Mouse (Mus musculus): Measurements from ENCODE around the gene Igfbp3.
"Not testable (repeated sequence)": the region's sequence is repeated elsewhere in the genome, so short reads cannot be mapped to it uniquely, and the experiment has no call there.

Gene Igfbp3

GRCm38 (mm10) chr11:7213501-7214341, at the start of gene Igfbp3:
Igfbp3 (minus strand) TSS chr11:7213923.
- peak; percentile 51 to 75 for DNase-seq (ENCODE audit: low spot score in 2 of 2)

- no peak for DNase-seq (ENCODE audit: low spot score in 2 of 2)
Observed at GRCm38 (mm10) chr11:7250870-7251269, 37.1 kb upstream of the Igfbp3 start.

DNA sequence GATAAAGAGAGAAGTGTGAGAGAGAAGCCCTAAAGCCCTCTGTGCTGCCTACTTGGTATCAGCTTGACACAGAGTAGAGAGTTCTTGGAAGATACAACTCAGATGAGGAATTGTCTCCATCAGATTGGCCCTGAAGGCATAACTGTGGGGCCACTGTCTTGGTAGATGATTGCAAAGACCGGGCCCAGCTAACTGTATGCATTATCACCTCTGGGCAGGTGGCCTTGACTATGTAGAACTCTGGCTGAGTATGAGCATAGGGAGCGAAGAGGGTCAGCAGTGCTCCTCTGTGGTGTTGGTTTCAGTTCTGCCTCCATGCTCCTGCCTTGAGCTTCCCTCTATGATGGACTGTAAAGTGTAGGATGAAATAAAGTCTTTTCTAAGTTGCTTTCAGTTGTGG, 36.7 kb upstream of the Igfbp3 start:
- no peak for DNase-seq (ENCODE audit: low spot score in 2 of 2)

DNA sequence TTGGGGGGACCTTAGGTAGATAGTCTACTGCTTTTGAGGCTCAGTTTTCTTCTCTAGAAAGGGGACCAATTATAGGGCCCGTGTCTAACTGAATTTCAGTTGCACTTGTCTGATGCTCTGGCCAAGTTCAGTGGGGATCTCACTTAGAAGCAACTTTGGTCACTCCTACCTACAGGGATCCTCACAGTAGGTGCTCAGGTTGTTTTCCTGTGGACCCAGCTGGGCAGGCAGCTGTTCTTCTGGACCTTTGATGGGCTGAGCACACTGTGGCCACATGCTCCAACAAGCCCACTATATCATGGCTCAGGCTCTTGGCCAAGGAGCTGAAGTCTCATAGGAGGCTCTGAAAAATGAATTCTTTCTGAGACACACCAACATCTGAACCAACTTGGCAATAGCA, 31.1 kb upstream of the Igfbp3 start:
- DNase-seq (ENCODE audit: low spot score in 2 of 2), result no peak

GRCm38 (mm10) chr11:7239041-7239740, 25.5 kb upstream of the Igfbp3 start:
- no peak for DNase-seq (ENCODE audit: low spot score in 2 of 2)

- DNase-seq (ENCODE audit: low spot score in 2 of 2), result no peak
Observed at GRCm38 (mm10) chr11:7238546-7238945, 24.8 kb upstream of the Igfbp3 start.

DNA sequence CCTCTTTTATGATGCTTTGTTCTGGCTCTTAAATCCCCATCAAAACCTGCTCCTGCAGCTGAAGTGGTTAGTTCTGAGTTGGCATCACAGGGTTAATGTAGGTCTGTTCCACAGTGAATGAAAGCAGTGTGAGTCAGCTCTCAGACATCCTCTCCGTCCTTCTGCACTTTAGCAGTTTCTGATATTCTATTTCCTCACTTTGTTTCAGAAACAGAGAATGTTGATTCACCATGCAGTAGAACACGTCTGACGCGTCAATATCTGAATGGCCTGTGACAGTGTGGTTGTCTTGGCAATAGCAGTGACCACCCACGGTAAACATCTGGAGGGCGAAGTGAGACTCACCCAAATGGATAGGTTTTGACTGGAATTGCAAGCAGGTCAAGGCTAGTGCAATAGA, 24.0 kb upstream of the Igfbp3 start:
- DNase-seq (ENCODE audit: low spot score in 2 of 2), result no peak

DNA sequence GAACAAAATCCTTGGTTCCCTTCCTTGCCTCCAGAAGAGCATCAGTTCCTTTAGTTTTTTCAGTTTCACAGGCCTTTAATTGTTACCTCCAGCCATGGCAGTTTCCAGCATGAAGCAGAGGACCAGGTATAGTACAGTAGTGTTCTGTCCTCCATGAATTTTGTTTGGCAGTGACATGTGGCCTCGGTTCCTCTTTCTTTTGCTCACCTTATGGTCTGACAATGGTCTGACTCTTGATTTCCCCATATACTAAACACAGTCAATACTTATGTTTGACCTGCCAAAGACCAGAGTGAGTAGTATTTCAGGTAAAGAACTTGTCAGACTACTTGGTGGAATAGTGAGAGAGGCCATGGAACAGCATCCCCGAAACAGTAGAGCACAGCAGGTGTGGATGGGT, 23.0 kb upstream of the Igfbp3 start:
- no peak for DNase-seq (ENCODE audit: low spot score in 2 of 2)

DNA sequence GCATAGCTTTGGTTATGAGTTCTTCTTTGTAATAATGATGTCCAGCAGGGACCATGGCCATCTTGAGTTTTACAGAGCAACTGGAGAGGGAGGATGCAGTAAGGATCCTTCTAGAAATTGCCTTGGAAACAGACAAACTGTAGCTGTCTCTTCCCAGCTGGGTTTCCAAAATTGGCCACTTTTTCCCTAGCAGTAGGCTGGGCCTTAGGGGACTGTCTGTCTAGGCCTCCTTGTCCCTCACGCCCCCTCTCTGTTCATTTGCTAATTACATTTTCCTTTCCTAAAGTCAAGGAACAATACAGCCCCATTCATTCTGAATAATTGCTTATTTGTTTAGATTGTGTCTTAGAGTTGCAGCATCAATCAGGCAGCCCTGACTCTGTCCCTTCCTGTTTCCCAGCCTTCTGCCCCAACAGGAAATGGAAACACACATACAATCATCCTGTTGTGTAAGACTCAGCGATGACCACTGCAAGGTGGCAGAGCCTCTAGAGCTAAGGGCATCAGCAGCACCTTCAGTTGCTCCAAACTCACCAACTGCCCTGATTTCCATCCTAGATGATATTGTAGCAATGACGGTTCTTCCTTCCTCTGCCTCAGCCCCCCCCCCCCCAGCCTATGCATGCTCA, 21.4 kb upstream of the Igfbp3 start:
- no peak for DNase-seq (ENCODE audit: low spot score in 2 of 2)

- no peak for DNase-seq (ENCODE audit: low spot score in 2 of 2)
Observed at GRCm38 (mm10) chr11:7234436-7234835, 20.7 kb upstream of the Igfbp3 start.

DNA sequence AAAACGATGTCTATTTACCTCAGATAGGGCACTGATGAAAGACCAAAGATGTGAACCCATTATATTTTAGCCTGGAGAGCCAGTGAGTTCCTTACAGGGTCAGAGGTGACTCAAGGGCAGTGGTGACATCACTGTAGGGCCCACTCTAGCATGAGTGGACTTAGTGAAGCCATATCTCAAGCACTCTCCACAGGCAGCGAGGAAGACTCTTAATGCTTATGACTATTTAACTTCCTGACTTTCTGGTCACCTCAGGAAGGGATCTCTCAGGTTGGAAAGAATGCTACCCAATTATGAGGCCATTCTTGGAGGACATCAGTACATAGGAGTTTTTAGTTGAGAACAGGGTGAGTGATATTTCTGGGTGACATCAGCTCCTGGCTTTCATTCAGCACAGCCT, 19.6 kb upstream of the Igfbp3 start:
- no peak for DNase-seq (ENCODE audit: low spot score in 2 of 2)

- DNase-seq (ENCODE audit: low spot score in 2 of 2), result no peak
Observed at GRCm38 (mm10) chr11:7231958-7232357, 18.2 kb upstream of the Igfbp3 start.

DNA sequence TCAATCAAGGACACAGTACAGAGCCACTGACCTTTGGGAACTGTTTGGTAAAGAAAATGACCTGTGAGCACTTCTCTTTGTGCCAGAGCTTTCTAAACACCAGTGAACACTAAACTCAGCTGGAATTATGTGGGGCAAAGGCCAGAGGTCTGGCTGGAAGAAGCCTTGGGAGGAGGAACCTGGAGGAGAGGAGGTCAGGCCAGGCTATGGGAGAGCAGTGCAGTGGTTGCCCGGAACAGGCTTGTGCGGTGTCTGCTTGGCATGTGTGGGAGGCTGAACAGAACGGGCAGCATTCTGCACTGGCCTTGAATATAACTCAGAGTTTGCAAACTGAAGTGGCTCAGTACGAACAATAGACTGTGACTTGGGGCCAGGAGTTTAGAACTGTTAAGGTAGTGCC, 16.3 kb upstream of the Igfbp3 start:
- no peak for DNase-seq (ENCODE audit: low spot score in 2 of 2)

DNA sequence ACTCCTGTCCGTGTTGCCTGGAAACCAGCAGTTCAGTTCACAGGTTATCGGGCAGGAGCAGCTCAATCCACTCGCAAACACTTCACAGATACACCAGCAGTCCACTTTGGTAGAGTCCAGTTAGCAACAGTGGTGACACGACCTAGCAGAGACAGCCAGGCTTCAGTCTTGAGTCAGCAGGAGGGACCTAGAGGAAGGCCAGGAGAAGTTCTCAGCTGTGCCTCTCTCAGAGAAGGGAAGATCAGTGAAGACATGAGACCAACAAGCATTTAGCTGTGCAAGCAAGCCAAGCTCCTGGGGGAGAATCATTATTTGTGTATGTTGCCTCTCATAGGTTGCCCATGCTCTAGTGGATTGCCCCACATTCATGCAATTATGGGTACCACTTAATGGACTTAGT, 14.4 kb upstream of the Igfbp3 start:
- no peak for DNase-seq (ENCODE audit: low spot score in 2 of 2)

GRCm38 (mm10) chr11:7226810-7227550, 13.3 kb upstream of the Igfbp3 start:
- no peak for DNase-seq (ENCODE audit: low spot score in 2 of 2)

GRCm38 (mm10) chr11:7226200-7226599, 12.5 kb upstream of the Igfbp3 start:
- DNase-seq (ENCODE audit: low spot score in 2 of 2), result peak in 1 of 2 experiments; percentile 18

DNA sequence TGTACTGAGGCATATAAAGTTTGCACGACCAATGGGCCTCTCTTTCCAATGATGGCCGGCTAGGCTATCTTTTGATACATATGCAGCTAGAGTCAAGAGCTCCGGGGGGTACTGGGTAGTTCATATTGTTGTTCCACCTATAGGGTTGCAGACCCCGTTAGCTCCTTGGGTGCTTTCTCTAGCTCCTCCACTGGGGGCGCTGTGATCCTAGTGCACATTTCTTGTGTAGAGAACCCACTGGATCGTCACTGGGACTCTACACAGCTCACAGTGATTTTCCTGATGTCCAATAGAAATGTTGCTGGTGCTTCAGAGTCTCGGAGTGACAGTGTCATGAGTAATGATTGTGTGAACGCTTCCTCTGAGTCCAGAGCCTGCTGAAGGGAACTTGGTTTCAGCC, 8.1 kb upstream of the Igfbp3 start:
- DNase-seq (ENCODE audit: low spot score in 2 of 2), result not testable (repeated sequence)

GRCm38 (mm10) chr11:7215703-7216102, 2.0 kb upstream of the Igfbp3 start:
- peak; percentile 76 to 83 for DNase-seq (ENCODE audit: low spot score in 2 of 2)

DNA sequence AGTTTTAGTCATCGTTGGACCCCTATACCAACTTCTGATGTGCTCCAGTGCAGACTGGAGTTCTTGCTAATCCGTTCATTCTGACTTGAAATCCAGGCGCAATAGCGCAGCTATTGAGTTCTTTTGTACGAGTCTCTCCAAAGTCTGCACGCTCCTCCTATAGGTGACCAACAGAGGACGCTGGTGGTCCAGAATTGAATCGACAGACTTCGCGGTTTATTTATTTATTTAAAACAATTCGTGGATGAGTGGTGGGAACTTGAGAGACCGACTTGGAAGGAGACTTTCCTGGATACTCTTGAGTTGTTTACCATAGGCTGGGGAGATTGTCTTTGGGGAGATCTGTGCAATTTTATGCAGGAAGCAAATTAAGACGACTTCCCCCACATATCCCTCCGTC, 1.0 kb upstream of the Igfbp3 start:
- DNase-seq (ENCODE audit: low spot score in 2 of 2), result peak; percentile 46 to 77

- no peak for DNase-seq (ENCODE audit: low spot score in 2 of 2)
Observed at GRCm38 (mm10) chr11:7214342-7214660, 578 bp upstream of the Igfbp3 start.

DNA sequence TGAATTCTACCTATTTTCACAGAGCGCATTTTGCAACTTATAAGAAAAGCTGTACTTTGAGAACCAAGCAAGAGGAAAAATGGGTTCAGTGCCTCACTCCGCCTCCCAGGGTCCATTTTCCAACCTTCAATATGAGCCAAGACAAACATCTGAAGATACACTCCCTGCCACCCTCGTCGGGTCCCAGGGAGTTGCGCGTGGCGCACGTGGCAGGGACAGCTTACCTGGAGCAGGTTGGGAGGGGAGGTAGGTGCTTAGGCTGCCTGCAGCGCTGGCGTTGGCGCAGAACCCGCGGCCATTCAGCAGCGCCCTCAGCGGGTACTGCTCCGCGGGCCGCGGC, 592 bp downstream of the Igfbp3 start:
- no peak for DNase-seq (ENCODE audit: low spot score in 2 of 2)

DNA sequence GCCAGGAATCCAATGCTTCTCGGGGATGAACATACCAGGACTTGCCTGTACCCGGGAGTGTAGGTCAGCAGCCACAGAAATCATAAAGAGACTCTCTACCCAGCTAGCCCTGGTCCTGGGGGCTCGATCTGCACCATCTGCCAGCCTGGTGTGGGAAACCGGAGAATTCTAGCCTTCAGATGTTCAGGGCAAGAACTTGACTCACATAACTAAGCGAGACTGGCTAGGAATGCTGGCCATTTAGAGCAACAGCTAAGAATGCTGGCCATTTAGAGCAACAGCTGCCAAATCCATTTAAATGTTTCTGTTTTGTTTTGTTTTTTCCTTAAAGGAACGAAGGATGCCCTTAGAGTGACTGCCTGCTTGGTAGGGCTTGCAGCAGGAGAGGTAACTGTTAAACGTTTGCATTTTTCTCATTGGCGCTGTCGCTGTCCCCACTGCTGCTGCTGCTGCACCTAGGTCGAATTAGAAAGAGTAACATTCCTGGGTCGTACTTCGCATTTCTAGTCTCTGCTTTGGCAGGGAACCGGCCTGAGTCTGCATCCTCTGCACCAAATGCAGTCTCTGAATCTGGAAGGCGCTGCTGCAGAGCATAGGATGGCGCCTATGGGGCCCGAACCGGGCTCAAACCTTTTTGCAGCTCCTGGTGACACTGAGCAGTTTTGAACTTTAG, 1.5 kb downstream of the Igfbp3 start:
- no peak for DNase-seq (ENCODE audit: low spot score in 2 of 2)

Data from cerebellum, postnatal 4 days (tissue).